Mouse (Mus musculus): ENCODE measurements at regions not wholly inside any gene's neighbourhood (a gene's known extent, or its start where the extent isn't known, plus 50 kb on each side); places are given as distances from the start of the nearest gene placed in this dataset.

- TF ChIP-seq POLR2A (IDR thresholded peaks at IDR 0.05; ENCODE audit: insufficient read depth, low read depth, low read length) (no peak), CTCF (IDR thresholded peaks at IDR 0.05; ENCODE audit: insufficient read depth, low read depth, low read length) (no peak)
Measured at GRCm38 (mm10) chr12:26598501-26598900, 129.5 kb downstream of the Cmpk2 start.
